Mouse (Mus musculus) testis, adult 2 months (tissue): Measurements from ENCODE around the gene Gp9.

Source experiments
- CTCF ChIP-seq: fragments of 200-500 bp; IDR thresholded peaks from 2 replicates; pipeline ENCODE4 v1.5.1; 2012; ENCODE audit warnings: low read depth, mild to moderate bottlenecking, inconsistent platforms, low read length, moderate library complexity; ENCODE audit not compliant: control insufficient read depth, insufficient read depth, insufficient replicate concordance
- POLR2A ChIP-seq: fragments of 200-500 bp; IDR thresholded peaks from 2 replicates; pipeline ENCODE4 v1.6.1; 2012; ENCODE audit warnings: low read depth, mild to moderate bottlenecking, inconsistent platforms, low read length, moderate library complexity; ENCODE audit not compliant: control insufficient read depth

DNA sequence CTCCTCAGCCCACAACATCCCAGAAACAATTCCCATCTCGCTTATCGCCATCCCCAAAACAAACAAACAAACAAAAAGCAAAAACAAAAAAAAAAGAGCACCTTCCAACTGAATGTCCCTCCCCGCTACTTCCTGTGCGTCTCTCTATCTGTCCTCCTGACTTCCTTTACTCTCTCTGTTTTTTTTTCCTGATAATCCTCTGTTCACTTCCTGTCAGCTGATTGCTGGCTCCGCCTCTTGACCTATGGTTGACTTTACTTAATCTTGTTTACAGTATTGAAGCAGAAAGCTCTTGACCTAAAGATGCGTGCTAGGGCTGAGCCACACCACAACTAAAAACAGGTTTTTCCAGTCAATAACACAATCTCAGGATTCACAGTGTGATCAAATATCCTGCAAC, 29.3 kb upstream of the Gp9 start:
- TF ChIP-seq CTCF (no peak), POLR2A (no peak)
